Mouse (Mus musculus) layer of hippocampus, adult 9-11 months (tissue): ENCODE measurements around the gene Zfp260.

Experiments
- DNase-seq: peaks from one replicate; pipeline ENCODE4 v3.0.0; 2022

Zfp260 gene

GRCm38 (mm10) chr7:30129900-30130299 is 35.3 kb downstream of the Zfp260 start:
- no peak for DNase-seq

- no peak for DNase-seq
Observed at GRCm38 (mm10) chr7:30132396-30132795, 37.8 kb downstream of the Zfp260 start.

DNA sequence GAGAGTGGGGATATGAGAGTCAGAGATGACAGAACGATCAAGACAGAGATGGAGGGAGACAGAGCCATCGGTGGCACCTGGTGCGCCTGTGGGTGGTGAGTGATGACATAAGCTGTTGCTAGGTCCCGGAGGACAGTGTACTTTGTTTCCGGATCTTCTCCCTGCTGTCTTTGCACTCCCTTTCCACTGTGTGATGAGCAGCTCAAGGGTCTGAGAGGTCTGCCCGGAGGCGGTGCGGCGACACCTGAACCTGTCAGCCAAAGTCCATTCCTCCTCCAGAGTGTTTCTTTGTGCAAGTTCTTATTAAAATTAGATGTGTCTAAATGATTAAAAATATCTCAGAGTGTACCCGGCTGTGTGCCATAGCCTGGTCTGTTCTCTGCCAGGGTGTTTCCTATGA is 42.2 kb downstream of the Zfp260 start:
- DNase-seq = peak; percentile 27

GRCm38 (mm10) chr7:30143170-30143554 is 48.6 kb downstream of the Zfp260 start:
- no peak for DNase-seq

DNA sequence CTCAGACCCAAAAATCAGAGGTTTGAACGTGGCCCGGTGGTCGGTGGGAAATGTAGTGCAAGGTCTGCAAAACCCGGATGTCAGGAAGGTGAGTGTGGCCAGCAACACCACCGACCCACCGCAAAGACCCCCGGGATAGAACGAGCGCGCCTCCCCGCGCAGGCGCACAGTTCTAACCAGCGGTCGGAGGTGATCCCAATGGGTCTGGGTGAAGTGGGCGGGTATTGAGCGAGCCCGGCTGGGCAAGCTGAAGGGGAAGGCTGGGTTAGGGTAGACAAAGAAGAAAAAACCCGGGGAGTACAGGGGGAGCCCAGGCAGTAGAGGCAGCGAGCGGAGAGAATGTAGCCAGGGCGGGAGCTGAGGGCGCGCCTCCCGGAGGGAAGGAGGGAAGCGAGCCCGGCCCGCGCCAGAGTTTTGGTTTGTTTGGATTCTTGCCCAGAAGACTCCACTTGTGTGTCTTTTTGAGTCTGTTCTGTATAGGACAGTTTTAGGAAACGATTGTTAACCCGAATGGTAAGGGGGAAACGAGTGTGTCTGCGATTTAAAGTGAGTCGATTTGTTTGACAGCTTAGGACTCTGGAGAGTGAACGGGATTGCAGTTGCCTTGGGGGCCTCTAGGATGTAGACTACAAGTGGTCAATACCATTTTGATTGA is 49.1 kb downstream of the Zfp260 start:
- peak; percentile 73 for DNase-seq

- DNase-seq = no peak
Observed at GRCm38 (mm10) chr7:30147011-30147410, 52.4 kb downstream of the Zfp260 start.

- no peak for DNase-seq
Observed at GRCm38 (mm10) chr7:30154040-30154439, 59.5 kb downstream of the Zfp260 start.

- no peak for DNase-seq
Observed at GRCm38 (mm10) chr7:30155507-30155906, 60.9 kb downstream of the Zfp260 start.
